Mouse (Mus musculus): ENCODE data around the gene Asb18. TPM values are rescaled to one million over a fixed set of nuclear protein-coding genes. Genes with fewer than 3 reads are reported as not detected.

The Asb18 gene
- polyA plus RNA-seq, 1 experiment from 2014 or later: not detected

DNA sequence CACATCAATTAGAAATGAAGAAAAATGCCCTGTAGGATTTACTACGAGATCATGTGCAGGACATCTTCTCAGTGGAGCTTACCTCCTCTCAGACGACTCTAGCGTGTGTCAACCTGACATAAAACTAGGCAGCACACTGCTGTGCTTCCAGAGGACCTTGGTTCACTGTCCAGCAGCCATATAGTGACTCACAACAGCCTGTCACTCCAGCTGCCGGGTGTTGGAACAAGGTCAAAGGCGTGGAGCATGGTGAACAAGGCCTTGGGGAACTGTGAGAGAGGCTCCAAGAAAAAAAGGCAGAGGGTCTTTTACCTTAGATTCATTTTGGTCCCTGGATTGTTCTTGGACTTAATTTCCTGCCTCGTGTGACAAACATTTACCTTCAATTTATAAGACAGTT is 3.6 kb upstream of the Asb18 start:
- no peak for ATAC-seq (ENCODE audit: insufficient number of reproducible peaks, insufficient read depth, low FRiP score, low read depth)
- Histone ChIP-seq H3K9ac (replicated peaks; ENCODE audit: low read depth, low read length) (no peak overlapping the region), H3K4me2 (replicated peaks; ENCODE audit: low read depth, low read length) (no peak overlapping the region), H3K27me3 (ENCODE audit: control insufficient read depth, insufficient read depth, low read length) (no peaks in the 10 kb centered on the region), H3K27ac (ENCODE audit: low read length) (no peak overlapping the region), H3K4me3 (ENCODE audit: low read depth, low read length) (no peak overlapping the region), H3K9me3 (ENCODE audit: control insufficient read depth, low read depth, low read length) (no peaks in the 10 kb centered on the region), H3K4me1 (ENCODE audit: control insufficient read depth, insufficient read depth, low read length) (no peaks in the 10 kb centered on the region), H3K36me3 (ENCODE audit: control insufficient read depth, insufficient read depth, low read length) (no peaks in the 10 kb centered on the region)
- WGBS: 79% methylated on average over 6 of the region's 6 CpGs

DNA sequence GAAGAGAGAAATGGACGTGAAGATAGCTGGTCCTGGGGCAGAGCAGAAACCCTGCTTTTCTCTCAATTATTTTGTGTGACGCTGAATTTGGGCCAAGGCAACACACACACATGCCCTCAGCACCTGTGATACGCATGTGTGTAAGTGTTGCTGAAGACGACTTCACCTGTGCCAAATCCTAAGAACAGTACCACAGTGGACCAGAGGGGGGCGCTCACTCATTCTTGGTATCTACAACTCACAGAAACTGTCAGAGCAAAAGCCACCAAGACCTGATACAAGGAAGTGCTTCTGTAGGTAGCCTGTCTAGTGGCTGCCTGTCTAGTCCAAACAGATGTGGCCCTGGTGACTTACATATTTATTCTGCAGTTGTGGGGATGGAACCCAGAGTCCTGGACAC is 1.2 kb downstream of the Asb18 start:
- WGBS: 79% methylated on average over 5 of the region's 5 CpGs
- H3K4me1 ChIP-seq (ENCODE audit: control insufficient read depth, insufficient read depth, low read length): no peaks in the 10 kb centered on the region
- H3K9ac ChIP-seq (replicated peaks; ENCODE audit: low read depth, low read length): no peak overlapping the region
- no peak overlapping the region for H3K4me2 ChIP-seq (replicated peaks; ENCODE audit: low read depth, low read length)
- no peak for ATAC-seq (ENCODE audit: insufficient number of reproducible peaks, insufficient read depth, low FRiP score, low read depth)
- no peaks in the 10 kb centered on the region for H3K36me3 ChIP-seq (ENCODE audit: control insufficient read depth, insufficient read depth, low read length)
- H3K4me3 ChIP-seq (ENCODE audit: low read depth, low read length): no peak overlapping the region
- H3K27ac ChIP-seq (ENCODE audit: low read length): no peak overlapping the region
- H3K9me3 ChIP-seq (ENCODE audit: control insufficient read depth, low read depth, low read length): no peaks in the 10 kb centered on the region
- no peaks in the 10 kb centered on the region for H3K27me3 ChIP-seq (ENCODE audit: control insufficient read depth, insufficient read depth, low read length)

DNA sequence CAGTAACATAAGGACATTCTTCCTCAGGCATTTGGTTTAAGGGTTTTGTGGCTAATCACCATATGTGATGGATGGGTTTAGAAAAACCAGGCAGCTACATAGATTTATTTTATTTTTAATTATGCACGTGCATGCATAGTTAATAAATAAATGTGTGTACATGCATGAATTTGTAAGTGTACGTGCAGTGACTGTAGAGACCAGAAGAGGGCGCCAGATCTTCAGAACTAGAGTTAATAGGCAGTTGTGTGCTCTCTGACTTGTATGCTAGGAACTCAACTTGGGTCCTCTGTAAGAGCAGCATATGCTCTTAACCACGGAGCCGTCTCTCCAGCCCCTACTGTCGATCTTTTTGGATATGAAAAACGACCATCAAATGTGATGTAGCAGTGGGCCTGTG is 1.6 kb downstream of the Asb18 start:
- H3K27ac ChIP-seq (ENCODE audit: low read length): no peak overlapping the region
- H3K4me1 ChIP-seq (ENCODE audit: control insufficient read depth, insufficient read depth, low read length): no peaks in the 10 kb centered on the region
- H3K36me3 ChIP-seq (ENCODE audit: control insufficient read depth, insufficient read depth, low read length): no peaks in the 10 kb centered on the region
- no peaks in the 10 kb centered on the region for H3K27me3 ChIP-seq (ENCODE audit: control insufficient read depth, insufficient read depth, low read length)
- H3K4me2 ChIP-seq (replicated peaks; ENCODE audit: low read depth, low read length): no peak overlapping the region
- no peaks in the 10 kb centered on the region for H3K9me3 ChIP-seq (ENCODE audit: control insufficient read depth, low read depth, low read length)
- ATAC-seq (ENCODE audit: insufficient number of reproducible peaks, insufficient read depth, low FRiP score, low read depth): no peak
- H3K9ac ChIP-seq (replicated peaks; ENCODE audit: low read depth, low read length): no peak overlapping the region
- 71% methylated on average over 7 of the region's 7 CpGs for WGBS
- H3K4me3 ChIP-seq (ENCODE audit: low read depth, low read length): no peak overlapping the region

DNA sequence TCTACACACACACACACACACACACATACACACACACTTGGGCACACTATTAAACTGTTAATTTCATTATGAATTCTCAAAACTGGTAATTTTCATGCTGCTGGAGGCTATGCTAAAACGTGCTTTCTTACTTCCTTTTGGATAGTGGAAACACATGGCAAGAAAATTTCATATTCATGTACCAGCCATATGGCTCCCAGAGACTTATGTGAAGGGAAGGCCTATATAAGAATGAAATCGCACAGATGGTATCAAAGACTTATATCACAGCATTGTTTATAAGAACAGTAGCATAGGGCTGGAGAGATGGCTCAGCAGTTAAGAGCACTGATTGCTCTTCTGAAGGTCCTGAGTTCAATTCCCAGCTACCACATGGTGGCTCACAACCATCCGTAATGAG is 2.3 kb downstream of the Asb18 start:
- H3K27ac ChIP-seq (ENCODE audit: low read length): no peak overlapping the region
- no peaks in the 10 kb centered on the region for H3K27me3 ChIP-seq (ENCODE audit: control insufficient read depth, insufficient read depth, low read length)
- no peaks in the 10 kb centered on the region for H3K4me1 ChIP-seq (ENCODE audit: control insufficient read depth, insufficient read depth, low read length)
- no peaks in the 10 kb centered on the region for H3K9me3 ChIP-seq (ENCODE audit: control insufficient read depth, low read depth, low read length)
- no peak overlapping the region for H3K9ac ChIP-seq (replicated peaks; ENCODE audit: low read depth, low read length)
- no peak overlapping the region for H3K4me3 ChIP-seq (ENCODE audit: low read depth, low read length)
- H3K4me2 ChIP-seq (replicated peaks; ENCODE audit: low read depth, low read length): no peak overlapping the region
- WGBS: 77% methylated on average over 3 of the region's 3 CpGs
- no peaks in the 10 kb centered on the region for H3K36me3 ChIP-seq (ENCODE audit: control insufficient read depth, insufficient read depth, low read length)
- ATAC-seq (ENCODE audit: insufficient number of reproducible peaks, insufficient read depth, low FRiP score, low read depth): no peak

DNA sequence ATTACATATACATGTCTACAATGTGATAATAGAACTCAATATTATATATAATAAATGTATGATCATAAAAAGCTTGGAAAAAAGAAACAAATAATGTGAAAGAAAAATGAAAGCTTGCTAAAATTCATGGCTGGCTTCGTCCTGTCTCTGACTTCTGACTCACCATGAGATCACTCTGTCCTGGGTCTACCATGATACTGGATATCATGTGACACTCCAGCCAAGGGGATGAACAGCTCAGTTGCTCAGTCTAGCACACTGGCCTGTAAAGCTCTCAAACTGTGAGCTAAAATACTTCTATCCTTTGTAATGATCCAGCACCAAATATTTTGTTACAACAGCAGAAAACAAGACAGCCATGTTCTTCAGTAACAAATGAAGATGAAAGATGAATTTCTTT is 4.4 kb downstream of the Asb18 start:
- WGBS: 93% methylated on average over 1 of the region's 1 CpGs
- H3K4me1 ChIP-seq (ENCODE audit: control insufficient read depth, insufficient read depth, low read length): no peaks in the 10 kb centered on the region
- H3K27ac ChIP-seq (ENCODE audit: low read length): no peak overlapping the region
- H3K4me3 ChIP-seq (ENCODE audit: low read depth, low read length): no peak overlapping the region
- no peaks in the 10 kb centered on the region for H3K9me3 ChIP-seq (ENCODE audit: control insufficient read depth, low read depth, low read length)
- no peak for ATAC-seq (ENCODE audit: insufficient number of reproducible peaks, insufficient read depth, low FRiP score, low read depth)
- no peaks in the 10 kb centered on the region for H3K27me3 ChIP-seq (ENCODE audit: control insufficient read depth, insufficient read depth, low read length)
- no peaks in the 10 kb centered on the region for H3K36me3 ChIP-seq (ENCODE audit: control insufficient read depth, insufficient read depth, low read length)
- no peak overlapping the region for H3K4me2 ChIP-seq (replicated peaks; ENCODE audit: low read depth, low read length)
- H3K9ac ChIP-seq (replicated peaks; ENCODE audit: low read depth, low read length): no peak overlapping the region

DNA sequence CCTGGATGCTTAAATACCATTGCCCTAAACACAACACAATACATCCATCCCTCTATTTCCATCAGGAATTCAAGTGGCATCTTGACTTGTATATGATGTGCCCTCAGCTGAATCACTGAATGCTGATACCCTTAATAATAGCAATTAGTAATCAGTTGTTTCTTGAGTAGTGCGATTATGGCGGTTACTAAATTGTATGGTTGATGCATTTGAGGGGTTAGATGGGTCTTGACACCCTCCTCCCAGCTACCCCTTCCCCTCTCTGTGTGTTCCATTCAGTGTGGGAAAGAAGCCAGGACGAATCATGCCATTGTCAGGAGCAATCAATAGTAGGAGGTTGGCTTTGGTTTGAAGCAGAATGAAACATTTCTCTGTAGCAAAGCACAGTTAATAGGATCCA is 5.3 kb downstream of the Asb18 start:
- Histone ChIP-seq H3K4me2 (replicated peaks; ENCODE audit: low read depth, low read length) (no peak overlapping the region), H3K9me3 (ENCODE audit: control insufficient read depth, low read depth, low read length) (no peaks in the 10 kb centered on the region), H3K27me3 (ENCODE audit: control insufficient read depth, insufficient read depth, low read length) (no peaks in the 10 kb centered on the region), H3K9ac (replicated peaks; ENCODE audit: low read depth, low read length) (no peak overlapping the region), H3K36me3 (ENCODE audit: control insufficient read depth, insufficient read depth, low read length) (no peaks in the 10 kb centered on the region), H3K27ac (ENCODE audit: low read length) (no peak overlapping the region), H3K4me1 (ENCODE audit: control insufficient read depth, insufficient read depth, low read length) (no peaks in the 10 kb centered on the region), H3K4me3 (ENCODE audit: low read depth, low read length) (no peak overlapping the region)
- 76% methylated on average over 3 of the region's 3 CpGs for WGBS
- ATAC-seq (ENCODE audit: insufficient number of reproducible peaks, insufficient read depth, low FRiP score, low read depth): no peak

DNA sequence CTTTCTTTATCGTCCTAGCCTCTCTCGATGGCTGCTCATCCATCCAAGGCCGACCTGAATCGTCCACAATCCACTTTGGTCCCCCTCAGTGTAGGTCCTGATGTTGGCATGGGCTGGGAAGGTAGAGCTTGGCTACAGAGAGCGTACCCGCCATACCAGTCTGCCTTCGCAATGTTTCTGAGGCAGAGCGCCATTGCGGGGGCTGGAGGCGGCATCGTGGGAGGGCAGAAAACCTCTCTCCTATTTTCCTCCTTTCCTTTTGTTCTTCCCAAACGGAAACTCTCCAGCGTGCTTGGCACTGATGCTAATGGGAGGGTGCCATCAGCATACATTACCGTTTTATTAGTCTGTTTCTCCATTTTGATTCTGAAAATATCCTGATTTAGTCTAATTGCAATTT is 7.8 kb downstream of the Asb18 start:
- no peak for ATAC-seq (ENCODE audit: insufficient number of reproducible peaks, insufficient read depth, low FRiP score, low read depth)
- Histone ChIP-seq H3K4me1 (ENCODE audit: control insufficient read depth, insufficient read depth, low read length) (no peaks in the 10 kb centered on the region), H3K4me3 (ENCODE audit: low read depth, low read length) (no peak overlapping the region), H3K27me3 (ENCODE audit: control insufficient read depth, insufficient read depth, low read length) (no peaks in the 10 kb centered on the region), H3K9ac (replicated peaks; ENCODE audit: low read depth, low read length) (no peak overlapping the region), H3K27ac (ENCODE audit: low read length) (no peak overlapping the region), H3K4me2 (replicated peaks; ENCODE audit: low read depth, low read length) (no peak overlapping the region), H3K36me3 (ENCODE audit: control insufficient read depth, insufficient read depth, low read length) (no peaks in the 10 kb centered on the region), H3K9me3 (ENCODE audit: control insufficient read depth, low read depth, low read length) (no peaks in the 10 kb centered on the region)
- WGBS: 72% methylated on average over 14 of the region's 14 CpGs

DNA sequence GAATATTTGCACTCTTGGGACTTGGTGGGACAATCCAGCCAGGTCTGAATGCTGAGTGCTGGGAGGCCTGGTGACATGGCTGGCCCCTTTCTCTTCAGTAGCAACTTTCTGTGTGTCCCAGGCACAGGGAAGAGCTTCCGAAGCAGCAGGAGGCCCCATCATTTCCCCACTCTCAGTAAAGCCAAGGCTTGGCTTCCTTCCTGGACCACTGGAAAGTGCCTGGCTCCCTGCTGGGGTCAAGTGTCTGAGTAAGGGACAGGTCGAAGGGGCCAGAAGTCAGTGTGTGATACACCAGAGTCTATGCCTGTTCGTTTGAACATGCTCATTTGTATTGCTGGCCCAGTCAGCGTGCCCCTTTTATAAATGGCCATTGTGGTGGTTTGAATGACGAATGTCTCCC is 13.5 kb downstream of the Asb18 start:
- H3K4me2 ChIP-seq (replicated peaks; ENCODE audit: low read depth, low read length): no peak overlapping the region
- H3K4me3 ChIP-seq (ENCODE audit: low read depth, low read length): no peak overlapping the region
- no peak overlapping the region for H3K27ac ChIP-seq (ENCODE audit: low read length)
- H3K9ac ChIP-seq (replicated peaks; ENCODE audit: low read depth, low read length): no peak overlapping the region
- WGBS: 36% methylated on average over 5 of the region's 5 CpGs
- H3K36me3 ChIP-seq (ENCODE audit: control insufficient read depth, insufficient read depth, low read length): no peaks in the 10 kb centered on the region
- no peaks in the 10 kb centered on the region for H3K9me3 ChIP-seq (ENCODE audit: control insufficient read depth, low read depth, low read length)
- 0 out of 2 replicates have a peak, but pooled peaks cover 4% of the 10 kb centered on the region for H3K4me1 ChIP-seq (ENCODE audit: control insufficient read depth, insufficient read depth, low read length)
- no peaks in the 10 kb centered on the region for H3K27me3 ChIP-seq (ENCODE audit: control insufficient read depth, insufficient read depth, low read length)
- ATAC-seq (ENCODE audit: insufficient number of reproducible peaks, insufficient read depth, low FRiP score, low read depth): no peak

DNA sequence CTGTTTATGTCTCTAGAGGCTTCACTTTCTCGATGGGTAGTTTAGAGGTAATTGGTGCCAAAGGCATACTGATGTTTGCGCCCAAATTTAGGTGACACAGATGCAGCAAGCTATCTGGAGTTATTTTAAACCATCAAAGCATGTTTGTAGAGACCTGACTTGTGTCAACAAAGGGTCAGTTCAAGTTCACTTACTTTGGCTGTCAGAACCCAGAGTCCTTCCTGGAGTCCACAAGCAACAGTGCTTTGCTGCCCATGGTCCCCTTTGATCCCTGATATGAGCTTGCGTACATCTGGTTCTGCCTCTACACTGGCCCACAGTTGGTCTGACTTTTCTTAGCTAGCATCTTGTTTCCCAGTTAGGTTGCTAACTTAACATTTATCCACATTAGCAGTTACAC is 14.6 kb downstream of the Asb18 start:
- Histone ChIP-seq H3K4me2 (replicated peaks; ENCODE audit: low read depth, low read length) (no peak overlapping the region), H3K27me3 (ENCODE audit: control insufficient read depth, insufficient read depth, low read length) (0 out of 2 replicates have a peak, but pooled peaks cover 3% of the 10 kb centered on the region), H3K9me3 (ENCODE audit: control insufficient read depth, low read depth, low read length) (no peaks in the 10 kb centered on the region), H3K4me3 (ENCODE audit: low read depth, low read length) (no peak overlapping the region), H3K27ac (ENCODE audit: low read length) (no peak overlapping the region), H3K4me1 (ENCODE audit: control insufficient read depth, insufficient read depth, low read length) (0 out of 2 replicates have a peak, but pooled peaks cover 4% of the 10 kb centered on the region), H3K36me3 (ENCODE audit: control insufficient read depth, insufficient read depth, low read length) (no peaks in the 10 kb centered on the region), H3K9ac (replicated peaks; ENCODE audit: low read depth, low read length) (no peak overlapping the region)
- WGBS: 76% methylated on average over 3 of the region's 3 CpGs
- no peak for ATAC-seq (ENCODE audit: insufficient number of reproducible peaks, insufficient read depth, low FRiP score, low read depth)

Measured in stomach, embryonic 14.5 days (tissue).